15 mouse cellular contexts compared by ENCODE assay signal in the genomic region with DNA sequence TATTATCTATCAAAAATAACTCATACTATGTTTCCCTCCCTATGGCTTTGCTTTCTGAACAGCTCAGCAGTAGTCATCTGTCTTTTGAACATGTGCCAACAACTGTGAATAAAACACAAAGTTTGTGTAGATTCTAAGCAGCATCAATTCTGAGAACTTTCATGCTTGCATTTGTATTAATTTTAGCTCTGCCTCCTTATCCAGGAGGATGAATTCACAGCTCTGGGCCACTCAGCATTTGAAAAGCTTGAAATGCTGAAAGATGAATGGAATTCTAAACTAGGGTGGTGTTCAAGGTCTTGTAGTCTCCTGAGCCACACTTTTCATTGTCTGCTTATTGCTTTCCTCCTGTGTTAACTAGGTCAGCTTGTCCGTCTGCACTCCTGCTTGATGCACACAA. TPM values are rescaled to one million over a fixed set of nuclear protein-coding genes. Genes with fewer than 3 reads are reported as not detected.
"Had no signal": no experiment of that assay in that cellular context is flagged by ENCODE, and none has a peak within 500 bp of the region (broad histone marks: within the 10 kb centered on the region; RNA-seq: fewer than 3 reads in every experiment).

No protein-coding gene starts in this region.

- ATAC-seq: liver, postnatal 0 days; lung, postnatal 0 days; midbrain, embryonic 16.5 days had no signal

- DNase-seq: liver, postnatal 0 days; lung, adult 2 months; lung, postnatal 14 days; lung, postnatal 36 days; midbrain, embryonic 14.5 days; retina, postnatal 1 day; right cerebral cortex, postnatal 25 days; right cerebral cortex, postnatal 4 days; spleen, adult 18-20 months; thymus, adult 18-20 months; thymus, postnatal 14 days; thymus, postnatal 36 days had no signal

RNA-seq across cellular contexts. Expression of a gene that starts 13.4 kb away (rescaled TPM):
- total RNA-seq: megakaryocyte progenitor cell, adult 5-6 weeks had no signal
